Mouse (Mus musculus) kidney, adult 8-10 months (tissue): ENCODE measurements around the gene Fbxl5.

Experiments used
- DNase-seq, 2 experiments: peaks; one replicate each; pipeline ENCODE4 v3.0.0; 2022

Fbxl5 gene

DNA sequence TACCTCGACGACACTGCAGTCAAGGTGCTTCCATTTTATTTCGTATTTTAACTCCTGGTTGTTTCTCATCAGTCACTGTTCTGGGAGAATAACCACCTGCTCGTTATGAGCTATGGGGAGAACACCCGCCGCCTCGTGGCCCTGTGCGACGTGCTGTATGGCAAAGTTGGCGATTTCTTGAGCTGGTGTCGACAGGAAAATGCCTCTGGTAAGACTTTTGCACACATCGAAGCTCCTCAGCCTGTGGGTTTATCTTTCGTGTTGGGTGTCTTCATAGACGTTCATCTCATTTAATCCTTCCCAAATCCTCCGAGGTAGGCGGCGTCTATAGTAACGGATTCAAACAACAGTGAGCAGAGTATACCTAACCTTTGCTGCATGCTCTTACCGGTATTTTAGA lies at the start of gene Fbxl5:
Gene Fbxl5 (minus strand): TSS at position 101 of the 400 bp plus-strand sequence.
- DNase-seq: no peak

DNA sequence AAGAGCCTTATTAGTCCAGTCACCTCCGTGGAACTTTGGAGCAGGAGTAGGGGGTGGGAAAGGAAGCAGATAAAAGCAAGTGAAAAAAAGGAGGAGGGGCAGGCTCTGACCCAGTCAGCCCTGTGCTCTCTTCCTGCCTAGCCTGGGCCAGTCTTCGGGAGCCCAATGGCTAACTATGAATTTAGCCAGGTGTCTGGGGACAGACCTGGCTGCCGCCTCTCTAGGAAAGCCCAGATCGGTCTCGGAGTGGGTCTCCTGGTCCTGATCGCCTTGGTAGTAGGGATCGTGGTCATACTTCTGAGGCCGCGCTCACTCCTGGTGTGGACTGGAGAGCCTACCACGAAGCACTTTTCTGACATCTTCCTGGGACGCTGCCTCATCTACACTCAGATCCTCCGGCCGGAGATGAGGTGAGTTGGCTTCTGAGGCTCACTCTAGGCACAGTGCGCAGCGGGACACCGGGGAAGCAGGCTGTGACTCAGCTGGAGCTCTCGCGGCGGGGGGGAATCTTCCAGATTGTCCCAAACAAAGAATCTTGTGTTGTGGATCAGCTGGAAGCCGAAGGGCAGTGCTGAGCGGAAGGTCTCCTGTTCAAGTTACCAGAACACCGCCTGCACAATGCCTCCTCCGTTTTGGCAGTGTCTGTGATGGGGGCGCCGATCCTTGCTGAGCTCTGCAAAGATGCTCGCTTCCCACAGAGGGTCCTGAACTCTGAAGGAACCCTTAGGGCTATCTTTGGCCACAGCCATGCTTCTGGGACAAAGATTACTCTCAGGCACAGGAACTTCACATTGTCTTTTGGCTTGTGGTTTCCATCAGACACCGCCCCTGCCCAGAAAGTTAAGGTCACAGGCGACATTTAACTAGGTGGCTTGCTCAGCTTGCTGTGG lies 47.5 kb upstream of the Fbxl5 start:
- peak; percentile 20 to 22 for DNase-seq

DNA sequence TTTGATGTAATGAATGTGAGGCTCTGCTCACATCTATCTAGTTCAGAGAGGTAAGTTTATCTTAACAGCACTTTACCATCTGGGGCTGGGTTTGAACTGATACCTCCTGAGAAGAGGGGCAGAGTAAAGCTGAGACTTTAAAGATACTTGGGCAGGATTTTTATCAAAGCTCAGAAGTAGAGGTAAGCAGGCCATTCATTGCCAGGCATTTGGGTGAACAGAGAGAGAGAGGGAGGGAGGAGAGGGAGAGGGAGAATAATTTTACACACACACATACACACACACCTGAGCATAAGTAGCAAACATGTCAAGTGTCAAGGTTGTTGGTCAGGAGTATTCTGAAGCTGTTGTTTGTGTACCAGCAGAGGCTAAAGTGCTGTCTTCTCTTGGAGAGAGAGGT lies 46.8 kb upstream of the Fbxl5 start, which contains the start of gene Cd38:
Gene Cd38 (plus strand): TSS at position 301 of the 400 bp plus-strand sequence.
- no peak for DNase-seq

DNA sequence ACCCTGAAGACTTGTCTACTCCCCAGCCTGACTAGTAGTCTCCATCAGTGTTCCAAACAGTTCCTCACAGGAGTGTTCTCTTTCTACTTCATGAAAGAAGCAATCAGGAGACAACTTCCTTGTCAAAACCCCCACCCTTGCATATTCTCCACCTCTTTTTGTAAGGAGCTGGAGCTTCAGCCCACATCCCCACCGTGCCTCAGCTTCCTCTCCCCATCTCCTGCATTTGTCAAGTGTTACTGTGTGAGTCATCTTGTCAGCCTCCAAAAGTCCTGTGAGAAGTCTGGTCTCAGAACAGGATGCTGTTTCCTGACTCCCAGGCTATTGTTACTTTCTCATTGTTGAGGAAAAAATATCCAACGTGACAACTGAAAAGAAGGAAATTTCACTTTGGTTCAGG lies 43.9 kb upstream of the Fbxl5 start:
- DNase-seq: peak in 1 of 2 experiments; percentile 22

DNA sequence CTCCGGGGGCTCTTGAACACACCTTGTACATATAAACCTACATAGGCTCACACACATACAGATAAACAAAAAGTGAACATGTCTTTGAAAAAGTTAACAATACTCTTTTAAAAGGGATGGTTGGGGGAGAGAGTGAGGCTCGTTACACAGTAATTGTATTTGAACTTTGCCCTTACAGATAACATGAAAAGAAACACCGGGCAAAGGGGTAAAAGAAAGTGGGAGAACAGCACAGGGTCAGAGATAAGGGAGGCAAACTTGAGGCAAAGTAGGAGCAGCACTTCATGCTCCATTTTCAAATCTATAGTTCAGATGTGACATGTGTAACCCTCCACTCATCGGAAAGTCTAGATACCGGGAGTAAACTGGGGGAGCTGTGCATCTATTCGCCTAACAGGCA lies 42.2 kb upstream of the Fbxl5 start:
- no peak for DNase-seq

DNA sequence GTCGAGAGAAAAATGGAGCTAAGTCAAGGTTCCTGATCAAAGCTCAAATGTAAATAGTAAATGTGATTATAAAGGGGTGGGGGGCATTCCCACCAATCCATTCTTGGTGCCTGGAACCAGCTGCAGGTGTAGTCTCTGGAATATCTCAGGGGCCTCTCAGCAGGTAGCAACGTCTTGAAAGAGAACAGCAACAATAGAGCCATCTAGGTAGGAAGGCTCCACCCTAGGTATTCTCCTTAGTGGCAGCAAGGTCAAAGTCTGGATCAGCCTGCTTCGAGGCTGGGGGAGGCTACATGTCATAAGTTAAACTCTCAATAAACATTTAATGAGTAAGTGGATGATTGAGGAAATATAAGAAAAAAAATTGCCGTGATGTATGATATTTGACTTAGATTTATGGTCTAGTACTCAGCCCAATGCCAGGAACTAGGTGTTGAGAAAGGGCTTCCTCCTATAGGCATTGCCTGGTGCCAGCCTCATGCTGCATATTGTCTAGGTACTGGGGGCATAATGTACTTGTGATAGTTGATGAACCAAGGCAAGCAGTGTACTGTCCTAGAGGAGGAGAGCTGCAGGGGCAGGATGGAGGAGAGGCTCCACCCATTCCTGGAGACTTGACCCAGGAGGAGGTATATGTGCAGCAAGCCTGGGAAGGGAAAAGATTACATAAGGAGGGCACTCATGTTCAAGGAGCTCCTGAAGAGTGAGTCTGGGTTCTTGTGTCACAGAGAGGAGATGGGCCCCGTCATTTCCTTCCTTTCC lies 39.4 kb upstream of the Fbxl5 start:
- no peak for DNase-seq

DNA sequence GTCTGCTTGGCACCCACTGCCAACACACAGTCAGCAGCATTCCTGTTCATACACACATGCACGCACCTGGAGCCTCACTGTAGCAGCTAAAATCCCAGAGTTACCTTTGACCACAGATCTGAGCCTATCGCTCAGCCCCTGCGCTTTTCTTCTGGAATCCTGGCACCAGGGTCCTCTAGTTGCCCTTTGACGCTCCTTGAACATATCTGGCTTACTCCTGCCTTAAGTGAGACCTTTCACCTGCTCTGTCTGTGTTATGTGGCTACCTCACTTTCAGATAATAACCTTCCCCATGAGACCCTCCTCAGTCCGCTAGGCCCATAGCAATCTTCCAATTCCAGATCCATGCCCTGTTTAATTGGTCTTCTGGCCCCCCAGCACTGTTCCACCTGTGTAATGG lies 38.7 kb upstream of the Fbxl5 start:
- DNase-seq: no peak

DNA sequence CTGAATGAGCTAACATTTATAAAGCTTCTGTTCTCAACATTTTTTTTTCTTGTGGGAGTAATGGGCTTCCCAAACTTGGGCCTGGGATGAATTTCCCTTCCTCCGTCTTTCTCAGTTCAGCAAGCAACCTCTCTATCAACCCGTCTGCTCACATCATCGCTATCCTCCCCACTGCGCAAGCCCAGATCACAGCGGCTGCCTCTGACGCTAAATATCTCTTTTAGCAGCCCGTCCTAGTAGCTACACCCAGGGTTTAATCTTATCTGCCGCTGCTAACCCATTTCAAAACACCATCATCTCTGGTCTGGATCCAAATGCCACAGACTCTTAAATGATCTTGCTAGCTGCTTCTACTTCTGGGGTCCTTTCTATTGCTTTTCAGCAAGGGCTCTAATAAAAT lies 38.2 kb upstream of the Fbxl5 start:
- no peak for DNase-seq

DNA sequence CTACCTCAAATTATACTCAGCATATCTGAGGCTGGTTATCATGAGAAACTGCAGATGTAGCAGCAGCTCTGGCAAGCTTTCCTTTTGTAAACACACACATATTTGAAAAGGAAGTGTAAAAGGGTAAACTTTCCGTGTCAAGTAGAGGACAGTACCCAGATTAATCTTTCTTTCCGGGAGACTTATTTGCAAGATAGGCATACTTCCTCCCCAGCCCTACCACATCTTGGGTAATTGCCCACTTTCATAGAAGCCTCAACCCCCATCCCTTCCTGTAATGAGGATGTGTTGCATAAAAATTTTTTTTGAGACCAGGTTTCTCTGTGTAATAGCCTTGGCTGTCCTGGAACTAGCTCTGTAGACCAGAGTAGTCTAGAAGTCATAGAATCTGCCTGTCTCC lies 34.3 kb upstream of the Fbxl5 start:
- peak in 1 of 2 experiments; percentile 49 for DNase-seq

DNA sequence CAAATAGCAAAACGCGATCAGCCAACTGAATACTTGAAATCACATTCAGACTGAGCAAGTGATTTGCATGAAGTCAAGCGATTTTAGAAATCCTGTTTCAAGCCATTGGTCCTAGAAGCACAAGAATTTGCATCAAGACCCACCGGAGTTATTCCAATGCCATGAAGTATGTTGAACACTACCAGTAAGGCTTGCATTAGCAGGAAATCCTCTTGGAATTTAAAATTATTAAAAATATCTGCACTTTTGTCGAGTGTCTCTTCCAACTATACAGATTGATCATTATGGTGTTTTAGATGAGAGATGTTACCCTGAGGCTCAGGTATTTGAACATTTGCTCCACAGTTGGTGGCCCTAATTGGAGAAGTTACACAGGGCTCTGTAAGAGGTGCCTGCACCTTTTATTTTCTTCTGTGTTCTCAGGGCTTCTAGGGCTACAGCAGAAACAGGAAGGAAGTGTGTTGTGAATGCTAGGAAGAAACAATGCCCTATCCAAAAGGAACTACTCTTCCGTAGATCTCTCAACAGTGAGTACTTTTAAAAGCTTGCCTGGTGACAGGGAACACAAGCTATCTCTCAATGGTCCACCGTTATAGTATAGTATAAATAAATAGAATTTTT lies 32.5 kb upstream of the Fbxl5 start:
- DNase-seq: peak in 1 of 2 experiments; percentile 12

DNA sequence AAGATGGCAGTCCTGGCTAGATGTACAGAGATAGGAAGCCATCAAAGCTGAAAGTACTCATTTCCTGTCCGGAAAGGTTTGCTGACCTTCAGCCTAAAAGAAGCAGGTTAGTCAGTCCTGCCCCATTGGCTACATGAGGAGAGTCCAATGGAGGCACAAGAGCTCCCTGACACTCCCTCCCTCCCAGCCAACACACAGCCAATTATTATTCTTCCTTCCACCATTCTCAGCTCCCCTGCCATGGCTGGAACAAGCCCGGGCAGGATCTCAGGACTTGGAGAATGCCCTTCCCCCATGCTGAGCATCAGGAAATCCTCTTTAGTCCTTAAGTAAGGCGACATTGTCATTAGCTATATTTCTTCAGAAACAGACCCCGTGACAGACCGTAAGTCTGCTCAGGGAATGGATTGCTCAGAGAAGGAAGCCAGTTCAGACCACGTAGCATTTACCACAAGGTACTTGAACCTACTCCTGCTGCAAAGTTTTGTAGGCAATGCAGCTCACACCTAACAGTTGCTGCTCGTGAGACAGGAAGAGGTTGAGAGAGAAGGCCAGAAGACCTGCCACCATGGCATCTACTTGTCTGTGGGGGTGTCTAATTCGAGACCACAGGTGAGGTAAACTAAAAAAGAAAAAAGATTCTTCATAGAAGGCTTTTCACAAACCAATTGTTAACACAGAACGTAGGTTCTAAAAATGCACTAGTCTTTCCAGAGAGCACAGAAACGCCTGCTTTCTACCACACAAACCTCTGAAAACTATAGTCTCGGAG lies 31.8 kb upstream of the Fbxl5 start:
- DNase-seq: no peak

DNA sequence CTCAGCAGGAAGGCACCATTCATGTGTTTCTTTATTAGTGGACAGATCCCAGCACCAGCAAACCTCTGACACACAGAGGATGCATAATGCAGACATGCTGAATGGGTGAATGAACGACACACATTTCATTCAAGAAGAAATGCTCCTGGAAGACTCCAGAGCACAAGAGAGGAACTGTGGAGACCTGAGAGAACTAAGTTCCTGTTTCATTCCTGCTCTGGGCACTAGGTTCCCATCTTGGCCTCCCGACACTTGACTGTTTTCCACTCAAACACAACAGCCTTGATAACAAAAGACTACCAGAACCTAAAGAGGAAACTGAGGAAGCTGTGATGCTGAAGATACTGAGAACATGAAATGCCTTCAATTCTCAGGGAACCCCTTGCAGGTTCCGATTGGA lies 26.8 kb upstream of the Fbxl5 start:
- DNase-seq: no peak

DNA sequence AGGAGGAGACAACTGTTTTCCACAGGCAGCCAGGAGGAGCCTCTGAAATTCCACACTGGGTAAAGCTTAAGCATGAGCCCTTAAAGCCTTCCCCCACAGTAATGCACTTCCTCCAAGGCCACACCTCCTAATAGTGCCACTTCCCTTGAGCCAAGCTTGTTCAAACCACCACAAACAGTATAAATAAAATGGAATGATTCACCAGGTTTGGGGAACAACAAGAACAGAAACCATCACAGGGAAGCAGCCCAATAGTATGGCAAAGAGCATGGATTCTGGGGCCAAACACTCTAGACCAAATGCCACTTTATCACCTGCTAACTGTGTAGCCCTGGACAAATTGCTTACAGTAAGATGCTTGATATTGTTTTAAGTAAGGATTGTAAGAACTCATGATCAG lies 26.1 kb upstream of the Fbxl5 start:
- no peak for DNase-seq

DNA sequence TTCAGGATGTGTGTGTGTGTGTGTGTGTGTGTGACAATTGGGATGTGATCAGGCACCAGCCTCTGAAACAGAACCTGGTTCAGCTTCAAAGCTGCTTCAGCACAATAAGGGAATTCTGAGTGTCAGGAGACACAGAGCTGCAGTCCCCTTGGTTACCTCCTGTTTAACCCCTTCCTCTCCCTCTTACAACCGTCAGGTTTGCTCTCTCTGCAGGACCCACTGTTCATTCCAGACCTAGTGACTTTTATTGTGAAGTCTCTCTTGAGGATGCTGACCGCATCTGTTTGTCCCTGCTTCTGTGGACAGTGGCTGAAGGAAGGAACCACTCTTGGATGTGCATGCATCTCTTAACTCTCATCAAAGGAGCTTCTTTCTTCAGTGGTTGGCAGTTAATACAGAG lies 24.8 kb upstream of the Fbxl5 start:
- no peak for DNase-seq

DNA sequence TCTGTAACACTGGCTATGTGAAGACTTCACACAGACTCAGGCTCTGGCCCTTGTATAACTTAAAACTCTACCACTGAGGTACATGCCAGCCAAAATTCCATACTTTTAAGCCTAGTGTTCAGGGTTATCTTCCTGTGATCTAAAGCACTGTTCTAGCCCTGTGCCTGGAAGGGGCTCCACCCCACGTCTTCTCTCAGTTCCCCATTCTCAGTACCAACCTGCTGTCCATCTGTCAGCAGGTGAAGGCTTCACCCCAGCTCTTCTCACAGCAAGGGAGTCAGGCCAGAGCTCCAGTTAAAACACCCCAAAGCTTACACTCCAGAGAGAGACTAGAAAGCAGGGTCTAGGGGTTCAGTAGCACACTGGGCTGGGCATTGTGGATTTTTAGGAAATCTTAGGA lies 24.2 kb upstream of the Fbxl5 start:
- DNase-seq: no peak

DNA sequence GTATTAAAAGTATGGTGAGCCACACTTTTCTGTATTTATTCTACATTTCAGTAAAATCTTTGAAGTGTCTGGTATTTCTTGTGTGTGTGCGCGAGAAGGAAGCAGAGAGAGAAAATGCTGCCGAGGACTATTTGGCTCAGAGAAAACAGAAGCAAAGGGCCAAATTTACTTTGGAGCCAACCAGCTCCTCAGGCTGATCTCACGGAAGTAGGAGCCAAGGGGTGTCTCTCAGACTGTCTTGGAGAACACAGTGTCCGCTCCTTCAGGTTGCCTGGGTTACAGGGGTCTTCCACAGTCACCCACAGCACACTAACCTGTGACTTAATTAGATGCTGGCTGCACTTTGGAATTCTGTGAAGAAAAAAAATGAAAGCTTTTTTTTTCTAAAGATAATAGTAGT lies 23.6 kb upstream of the Fbxl5 start:
- DNase-seq: no peak

DNA sequence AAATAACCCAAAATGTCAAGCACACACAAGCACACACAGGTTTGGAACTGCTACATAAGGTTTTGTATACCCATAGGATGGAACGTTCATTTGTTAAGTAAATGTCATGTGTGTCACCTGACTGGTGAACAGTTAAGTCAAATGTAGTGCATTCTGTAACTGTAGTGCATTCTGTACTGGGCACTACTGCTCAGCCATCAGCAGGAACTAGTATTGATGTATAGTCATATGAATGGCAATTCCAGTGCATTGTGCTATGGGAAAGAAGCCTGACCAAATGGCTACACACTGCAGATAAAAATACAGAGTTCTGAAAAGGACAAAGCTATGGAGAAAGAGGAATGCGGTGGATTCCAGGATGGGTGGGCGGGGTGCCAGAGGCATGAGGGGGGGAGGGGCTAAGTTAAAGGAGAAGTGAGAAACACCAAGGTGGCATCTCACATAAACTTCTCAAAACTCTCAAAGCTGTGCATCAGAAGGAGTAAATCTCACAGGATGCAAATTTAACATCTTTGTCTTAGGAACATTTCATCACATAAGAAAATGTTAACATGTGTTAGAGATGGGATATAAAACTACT lies 21.2 kb upstream of the Fbxl5 start:
- no peak for DNase-seq

DNA sequence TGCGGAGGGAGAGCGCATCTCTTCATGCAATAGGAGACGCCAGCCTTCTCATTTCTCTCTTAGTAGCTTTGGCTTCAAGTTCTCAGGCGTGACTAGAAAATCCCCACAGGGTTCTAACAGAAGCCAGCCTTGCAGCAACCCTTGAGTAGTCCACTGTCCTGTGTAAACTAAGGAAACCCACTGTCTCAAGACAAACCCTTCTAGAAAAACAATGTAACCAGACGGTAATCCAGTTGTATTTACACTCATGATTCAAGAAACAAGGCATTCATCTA lies 20.5 kb upstream of the Fbxl5 start:
- no peak for DNase-seq

DNA sequence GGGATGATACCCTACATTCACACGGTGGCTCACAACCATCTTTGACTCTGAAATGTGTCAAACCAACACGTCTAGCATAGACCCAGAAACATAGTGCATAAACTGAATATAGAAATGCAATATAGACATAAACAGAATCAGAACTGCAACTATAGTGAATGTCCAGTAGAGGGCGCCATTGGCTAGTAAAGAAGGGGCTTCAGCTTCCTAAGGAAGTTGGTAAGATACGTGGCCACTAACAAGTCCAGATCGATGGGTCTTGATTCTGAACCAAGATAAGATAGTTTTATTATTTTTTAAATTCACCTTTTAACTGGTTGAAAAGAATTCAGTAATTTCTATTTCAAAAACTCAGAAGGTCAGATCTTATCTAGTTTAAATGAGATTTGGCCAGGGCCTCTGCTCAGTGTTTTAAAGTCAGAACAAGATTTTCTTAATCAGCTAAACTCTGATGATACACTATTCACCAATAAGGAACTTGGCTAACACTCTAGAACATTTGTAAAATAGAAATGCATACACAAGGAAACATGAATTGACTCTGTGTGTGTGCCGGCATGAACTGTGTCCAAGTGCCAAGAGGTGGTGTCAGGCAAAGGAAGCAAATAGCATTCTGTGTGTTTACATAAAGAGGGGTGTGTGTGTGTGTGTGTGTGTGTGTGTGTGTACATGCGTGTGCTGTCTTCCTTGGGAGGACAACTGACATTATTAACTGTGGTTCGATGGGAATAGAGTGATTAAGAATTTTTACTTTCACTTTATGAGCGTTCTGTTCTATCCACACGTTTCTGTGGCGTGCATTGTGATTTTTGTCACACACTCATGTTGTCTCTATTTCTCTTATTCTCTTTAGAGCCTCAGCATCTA lies 19.9 kb upstream of the Fbxl5 start:
- peak in 1 of 2 experiments; percentile 25 for DNase-seq

DNA sequence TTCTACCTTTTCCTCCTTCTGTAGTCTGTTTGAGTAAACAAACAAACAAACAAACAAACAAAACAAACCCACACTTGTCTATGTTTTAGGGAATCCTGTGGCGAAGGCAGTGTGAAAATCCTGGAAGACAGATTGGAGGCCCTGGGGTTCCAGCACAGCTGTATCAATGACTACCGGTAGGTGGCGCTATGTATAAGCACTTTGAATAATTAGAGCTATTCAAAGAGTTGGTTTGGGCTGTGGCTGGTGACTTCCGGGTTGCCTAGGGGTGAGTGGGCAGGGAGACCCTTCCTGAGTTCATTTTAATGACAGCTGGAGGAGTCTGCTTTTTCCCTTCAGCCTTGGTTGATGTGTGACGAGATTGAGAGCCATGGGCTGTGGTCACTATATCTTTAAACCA lies 15.9 kb upstream of the Fbxl5 start:
- DNase-seq: peak in 1 of 2 experiments; percentile 33

DNA sequence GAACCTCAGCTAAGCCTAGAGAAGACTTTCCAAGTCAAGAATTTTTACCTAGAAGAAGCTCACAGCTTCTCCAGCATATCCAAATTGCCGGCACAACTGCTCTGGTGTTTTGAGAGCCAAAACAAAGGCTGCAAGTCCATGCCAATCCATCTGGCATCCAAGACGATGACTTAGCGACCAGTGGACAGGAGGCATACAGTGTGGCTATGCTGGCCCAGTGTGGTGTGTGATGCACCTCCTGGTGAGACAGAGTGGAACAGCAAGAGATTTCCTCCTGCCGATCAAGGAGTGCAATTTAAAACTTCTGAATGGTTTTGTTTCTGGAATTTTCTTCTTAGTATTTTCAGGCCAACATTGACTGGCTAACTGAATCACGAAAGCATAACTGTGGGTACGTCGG lies 15.2 kb upstream of the Fbxl5 start:
- no peak for DNase-seq

DNA sequence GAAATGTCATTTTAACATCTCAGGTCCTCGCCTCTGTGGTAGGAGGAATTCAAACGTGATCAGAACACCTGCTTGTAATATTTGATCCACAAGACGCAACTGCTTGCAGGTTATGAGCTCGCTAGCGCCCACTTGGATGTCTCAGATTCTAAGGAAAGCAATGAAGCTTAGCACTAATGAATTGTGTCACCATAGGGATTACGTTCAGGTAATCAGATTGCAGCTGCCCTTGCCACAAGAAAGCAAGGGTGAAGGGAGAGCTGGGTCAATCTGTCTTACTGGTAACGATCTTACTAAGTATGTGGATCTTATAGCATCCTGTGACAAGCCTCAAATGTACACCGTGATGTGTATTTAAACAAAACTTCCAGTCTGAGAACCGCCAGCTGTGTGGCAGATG lies 5.9 kb upstream of the Fbxl5 start:
- no peak for DNase-seq
